Mouse (Mus musculus): ENCODE results near the gene Gm5148.

The Gm5148 gene

DNA sequence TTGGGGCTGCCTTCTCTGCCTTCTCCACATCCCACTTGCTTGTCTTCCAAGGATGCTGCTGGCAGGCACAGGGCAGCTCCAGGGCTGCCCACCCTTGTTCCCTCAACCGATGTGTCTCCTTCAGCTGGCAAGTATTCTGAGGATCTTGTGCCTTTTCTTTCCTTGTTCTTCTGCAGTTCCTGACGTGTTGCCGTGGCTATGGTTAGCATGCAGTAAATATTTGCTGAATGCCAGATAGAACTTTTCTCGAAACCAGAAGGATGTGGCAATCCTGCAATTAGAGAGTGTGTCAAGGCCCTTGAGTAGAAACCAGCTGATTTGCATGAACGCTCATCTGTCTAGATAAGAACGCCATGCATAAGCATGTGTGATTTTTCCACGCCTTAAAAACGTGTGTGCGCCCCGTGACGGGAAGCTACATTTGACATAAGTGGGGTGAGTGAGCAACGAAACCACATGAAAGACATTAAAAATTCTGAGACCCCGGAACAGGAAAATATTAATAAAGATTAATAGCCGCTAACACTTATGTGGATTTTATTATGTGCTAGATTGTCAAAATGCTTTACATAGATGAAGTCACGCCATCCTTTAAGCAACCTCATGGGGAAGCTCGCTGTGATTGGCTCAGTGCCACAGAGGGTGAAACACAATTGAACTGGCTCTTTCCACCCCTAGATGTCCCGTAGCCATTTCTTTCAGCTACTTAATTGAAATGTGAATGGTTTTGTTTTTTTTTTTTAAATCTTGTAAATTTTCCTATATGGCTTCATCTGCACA, 14.1 kb upstream of the Gm5148 start:
- in situ Hi-C loops (cut with MseI, MboI) = no loop called here

DNA sequence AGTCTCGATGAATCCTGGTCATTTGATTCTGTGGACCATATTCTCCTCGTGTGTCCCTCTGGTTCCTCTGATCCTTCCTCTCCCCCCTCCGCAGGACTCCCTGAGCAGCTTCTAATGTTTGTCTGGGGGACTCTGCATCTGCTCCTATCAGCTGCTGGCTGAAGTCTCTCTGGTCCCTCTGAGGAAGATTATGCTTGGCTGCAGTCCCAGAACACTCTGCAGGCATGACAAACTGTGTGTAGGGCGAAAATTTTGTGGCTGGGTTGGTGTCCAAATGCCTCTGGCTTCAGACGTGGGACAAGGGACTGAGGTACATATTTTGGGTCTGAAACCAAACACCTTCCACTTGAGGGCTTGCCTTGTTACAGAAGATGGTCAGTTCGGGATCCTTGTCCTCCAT, 13.1 kb upstream of the Gm5148 start:
- in situ Hi-C loops (cut with MseI, MboI) = no loop called here

DNA sequence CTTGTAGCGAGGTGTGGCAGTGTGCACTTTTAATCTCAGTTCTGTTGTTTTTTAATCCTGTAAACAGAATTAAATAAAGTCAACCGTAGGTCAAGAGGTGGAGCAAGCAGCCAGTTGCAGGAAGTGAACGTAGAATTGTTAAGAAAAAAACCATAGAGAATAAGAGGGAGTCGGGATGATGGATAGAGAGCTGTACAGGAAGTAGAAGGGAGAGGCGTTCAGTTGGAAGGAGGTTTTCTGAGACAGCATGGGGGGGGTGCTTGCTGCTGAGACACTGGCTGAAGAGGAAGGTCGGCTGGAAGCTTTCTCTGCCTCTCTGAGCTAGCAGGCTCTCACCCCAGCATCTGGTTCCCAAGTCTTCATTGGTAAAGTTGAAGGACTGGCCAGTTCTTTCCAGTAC, 10.9 kb upstream of the Gm5148 start:
- in situ Hi-C loops (cut with MseI, MboI) = no loop called here

DNA sequence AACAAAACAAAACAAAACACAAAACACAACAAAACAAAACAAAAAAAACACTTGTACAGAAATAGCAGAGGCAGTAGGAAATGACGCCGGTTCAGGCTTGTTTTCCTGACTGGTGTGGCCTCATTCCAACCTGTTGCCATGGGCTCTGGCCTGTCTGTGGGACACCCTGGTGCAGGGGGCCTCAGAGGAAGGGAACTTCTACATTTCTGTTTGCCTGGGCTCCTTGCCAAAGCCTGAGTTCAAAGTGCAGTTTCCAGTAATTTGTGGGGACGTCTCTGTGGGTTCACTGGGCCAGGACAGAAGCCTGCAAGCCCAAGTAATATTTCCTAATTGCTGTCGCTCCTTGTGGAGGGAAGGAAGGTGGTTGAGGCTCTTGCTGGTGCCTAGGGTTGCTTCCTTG, 4.9 kb upstream of the Gm5148 start:
- in situ Hi-C loops (cut with MseI, MboI) = loop anchor here in 1 of 2 experiments (10.0 kb wide), 1 partner anchor 94 kb away; the partner anchor contains the start of gene Spry1

DNA sequence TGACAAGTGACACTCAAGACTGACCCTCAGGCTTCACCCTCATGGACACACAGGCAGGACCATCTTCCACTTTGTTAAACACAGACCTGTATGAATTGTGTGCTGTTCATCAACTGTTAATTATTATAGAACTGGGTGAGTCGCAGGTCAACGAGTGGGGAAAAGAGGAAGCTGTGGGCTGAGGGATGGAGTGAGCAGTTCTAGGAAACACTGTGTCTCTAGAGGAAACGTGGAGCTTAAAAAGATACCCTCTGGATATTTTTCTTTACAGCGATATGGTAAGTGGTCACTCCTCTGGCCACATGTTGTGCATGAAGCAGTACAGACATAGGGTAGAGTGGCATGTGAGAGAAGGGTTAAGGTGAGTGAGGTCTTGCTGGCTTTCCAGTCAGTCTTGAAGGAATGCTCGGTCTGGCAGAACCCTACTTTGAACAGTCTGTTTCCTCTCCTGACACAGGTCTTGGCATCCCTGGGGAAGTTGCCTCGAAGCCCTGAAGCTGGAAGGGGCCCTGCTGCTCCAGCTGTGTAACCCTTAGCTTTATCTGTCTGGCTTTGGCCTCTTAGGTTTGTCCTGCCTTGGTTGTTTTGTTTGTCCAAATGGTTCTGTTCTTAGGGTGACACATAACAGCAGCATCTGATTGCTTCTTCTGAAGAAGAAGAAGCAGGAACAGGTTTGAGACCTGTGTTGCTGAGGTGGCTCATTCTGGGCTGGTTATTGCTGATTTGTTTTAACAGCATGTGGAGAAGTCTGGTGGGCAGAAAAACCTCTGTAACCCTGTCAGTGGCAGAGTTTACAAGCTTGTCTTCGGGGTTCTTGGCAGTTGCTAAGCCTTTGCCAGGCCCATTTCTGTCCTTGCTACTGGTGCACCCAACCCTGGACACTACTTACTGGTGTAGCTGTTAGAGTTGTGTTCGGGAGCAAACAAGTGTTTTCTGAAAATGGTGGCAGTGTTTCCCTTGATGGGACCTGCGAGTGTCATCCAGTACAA, 4.1 kb upstream of the Gm5148 start:
- in situ Hi-C loops (cut with MseI, MboI) = loop anchor here in 1 of 2 experiments (10.0 kb wide), 1 partner anchor 94 kb away; the partner anchor contains the start of gene Spry1

DNA sequence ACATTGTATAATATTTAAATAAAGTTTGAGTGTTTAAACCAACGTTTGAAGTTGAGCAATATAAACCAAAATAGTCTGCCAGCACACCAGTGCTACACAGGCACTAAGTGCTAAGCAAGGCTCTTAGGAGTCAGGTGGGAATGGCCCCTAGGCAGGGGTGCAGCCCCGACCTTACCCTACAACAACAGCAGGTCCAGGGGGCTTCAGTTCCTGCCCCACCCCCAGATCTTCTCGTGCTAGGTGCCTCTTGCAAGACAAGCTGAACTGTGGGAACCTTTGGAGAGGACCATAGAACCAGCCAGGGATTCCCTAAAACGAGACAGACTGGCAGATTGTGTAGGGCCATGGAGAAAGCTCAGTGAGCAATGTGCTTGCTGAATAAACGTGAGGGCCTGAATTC, 3.1 kb upstream of the Gm5148 start:
- in situ Hi-C loops (cut with MseI, MboI) = loop anchor here in 1 of 2 experiments (10.0 kb wide), 1 partner anchor 93 kb away; the partner anchor contains the start of gene Spry1

DNA sequence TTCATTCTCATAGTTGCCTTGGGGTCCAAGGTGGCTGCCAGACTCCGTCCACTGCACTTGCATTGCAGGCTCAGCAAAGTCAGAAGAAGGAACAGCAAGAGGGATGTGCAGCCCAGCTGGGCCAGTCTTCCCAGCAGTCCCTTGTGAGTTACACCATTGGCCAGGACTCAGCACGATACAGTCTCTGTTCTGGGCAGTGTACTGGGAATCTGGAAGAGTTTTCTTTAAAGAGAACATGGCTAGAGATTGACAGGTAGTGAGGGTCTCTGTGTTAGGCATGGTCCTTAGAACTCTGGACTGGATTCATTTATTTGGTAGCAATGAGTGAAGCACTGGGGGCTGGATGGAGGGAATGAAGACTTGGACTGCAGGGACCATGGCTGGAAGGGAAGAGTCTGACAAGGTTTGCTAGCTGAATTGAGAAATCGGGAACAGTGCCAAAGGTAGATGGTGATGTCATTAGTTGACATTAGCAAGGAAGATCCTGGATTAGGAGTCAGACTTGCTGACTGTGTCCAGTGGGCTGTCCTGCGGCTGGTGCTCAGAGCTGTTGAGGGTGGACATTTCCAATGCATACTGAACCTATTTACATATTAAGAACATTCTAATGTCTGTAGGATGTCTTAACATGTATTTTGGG, 2.3 kb upstream of the Gm5148 start:
- in situ Hi-C loops (cut with MseI, MboI) = loop anchor here in 1 of 2 experiments (10.0 kb wide), 1 partner anchor 92 kb away; the partner anchor contains the start of gene Spry1

DNA sequence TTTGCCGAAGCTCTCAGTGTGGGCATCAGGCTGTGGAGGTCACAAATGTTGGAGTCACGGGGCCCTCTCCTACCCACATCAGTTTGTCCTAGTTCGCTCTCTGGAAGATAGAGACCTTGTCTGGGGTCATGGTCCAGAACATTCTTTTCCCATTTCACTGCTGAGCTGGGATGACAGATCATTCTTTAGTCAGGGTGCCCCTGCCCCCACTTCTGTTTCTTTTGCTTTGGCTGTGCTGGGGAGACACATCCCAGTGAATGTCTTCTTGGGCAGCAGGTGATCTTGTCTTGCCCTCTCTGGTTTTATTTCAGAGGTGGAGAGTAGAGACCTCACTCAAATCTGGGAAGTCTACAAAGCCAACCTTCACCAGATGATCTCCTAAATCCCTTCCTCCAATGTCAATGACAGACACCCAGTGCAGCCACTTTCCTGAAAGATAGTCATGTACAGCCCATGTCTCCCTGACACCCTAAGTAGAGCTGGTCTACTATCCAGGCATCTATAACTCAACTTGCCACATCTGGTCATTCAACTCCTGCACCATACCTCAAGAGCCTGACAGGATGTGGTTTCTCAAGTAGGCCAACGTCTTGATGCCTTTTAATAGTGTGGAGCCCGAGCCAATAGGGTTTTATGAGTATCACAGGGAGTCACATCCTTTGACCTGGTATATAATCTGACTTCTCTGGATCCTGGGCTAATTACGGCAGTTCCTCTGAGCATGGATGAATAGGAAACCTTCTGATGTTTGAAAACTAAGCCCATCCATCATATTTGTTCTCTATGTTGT, 851 bp upstream of the Gm5148 start:
- in situ Hi-C loops (cut with MseI, MboI) = loop anchor here in 1 of 2 experiments (10.0 kb wide), 1 partner anchor 90 kb away; the partner anchor contains the start of gene Spry1

DNA sequence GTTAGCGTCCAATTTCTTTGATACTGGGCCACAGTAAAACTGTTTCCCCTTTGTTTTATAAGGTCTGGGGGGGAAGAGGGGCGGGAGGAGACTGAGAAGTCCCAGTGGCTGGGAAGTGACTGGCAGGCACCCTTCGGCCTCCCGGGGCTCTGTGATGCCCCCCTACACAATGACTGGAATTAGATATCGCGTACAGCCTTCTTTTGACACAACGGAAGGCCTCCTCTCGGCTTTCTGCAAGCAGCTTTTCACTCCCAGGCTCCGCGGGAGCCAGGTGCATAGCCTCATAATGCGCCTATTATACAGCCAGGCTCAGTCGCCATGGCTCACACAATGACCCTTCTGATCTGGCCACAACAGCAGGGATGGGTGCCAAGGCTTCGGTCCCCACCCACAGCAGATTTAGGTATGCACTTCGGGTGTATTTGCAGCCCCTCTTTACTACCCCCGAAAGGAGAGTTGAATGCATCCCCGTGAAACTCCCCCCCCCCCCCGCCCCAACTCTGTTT, 574 bp downstream of the Gm5148 start:
- in situ Hi-C loops (cut with MseI, MboI) = loop anchor here in 1 of 2 experiments (10.0 kb wide), 1 partner anchor 89 kb away; the partner anchor contains the start of gene Spry1

DNA sequence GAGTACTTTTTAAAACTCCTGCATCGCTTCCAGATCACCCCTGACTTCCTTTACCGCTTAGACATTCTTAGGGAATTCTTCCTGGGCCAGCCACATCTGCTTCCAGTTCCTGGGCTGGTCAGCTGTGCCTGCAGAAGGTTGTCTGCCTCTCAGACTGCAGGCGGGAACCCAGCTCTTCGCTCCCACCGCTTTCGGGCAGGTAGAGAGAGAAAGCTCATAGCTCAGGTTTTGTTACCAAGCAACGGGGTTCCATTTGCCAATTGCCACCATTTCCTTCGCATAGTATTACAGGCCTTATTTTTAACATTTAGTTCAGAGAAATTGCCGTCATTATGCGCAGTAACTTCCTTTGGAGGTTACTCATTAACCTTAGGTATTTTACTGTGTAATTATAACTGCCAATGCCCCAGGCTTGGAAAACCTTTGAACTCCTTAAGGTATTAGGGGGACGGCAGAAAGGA, 1.2 kb downstream of the Gm5148 start:
- in situ Hi-C loops (cut with MseI, MboI) = loop anchor here in 1 of 2 experiments (10.0 kb wide), 1 partner anchor 88 kb away; the partner anchor contains the start of gene Spry1

DNA sequence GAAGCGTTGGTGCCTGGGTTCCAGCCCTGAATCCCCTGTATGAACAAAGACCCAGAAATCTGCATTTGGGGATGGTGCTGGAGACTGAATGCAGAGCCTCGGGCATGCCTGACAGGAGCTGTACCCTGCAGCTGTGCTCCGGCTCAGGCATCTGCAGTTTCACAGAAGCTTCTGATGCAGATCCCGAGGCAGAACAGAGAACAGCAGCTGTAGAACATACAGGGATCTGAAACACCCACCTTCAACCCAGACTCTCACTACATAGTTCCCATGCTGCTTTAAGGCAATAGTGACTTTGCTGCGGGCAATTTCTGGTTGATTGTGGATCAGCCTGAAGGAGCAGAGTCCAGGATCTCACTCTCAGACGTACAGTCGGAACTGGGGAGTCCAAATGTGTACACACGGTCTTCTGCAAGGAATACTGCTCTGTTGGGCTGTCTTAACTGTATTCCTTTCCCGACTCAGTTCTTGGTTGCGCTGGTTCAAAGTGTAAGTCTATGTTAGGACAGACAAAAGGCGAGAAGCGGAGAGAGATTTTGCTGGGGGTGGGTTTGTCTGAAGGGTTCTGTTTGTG, 1.7 kb downstream of the Gm5148 start:
- in situ Hi-C loops (cut with MseI, MboI) = loop anchor here in 1 of 2 experiments (10.0 kb wide), 1 partner anchor 88 kb away; the partner anchor contains the start of gene Spry1

DNA sequence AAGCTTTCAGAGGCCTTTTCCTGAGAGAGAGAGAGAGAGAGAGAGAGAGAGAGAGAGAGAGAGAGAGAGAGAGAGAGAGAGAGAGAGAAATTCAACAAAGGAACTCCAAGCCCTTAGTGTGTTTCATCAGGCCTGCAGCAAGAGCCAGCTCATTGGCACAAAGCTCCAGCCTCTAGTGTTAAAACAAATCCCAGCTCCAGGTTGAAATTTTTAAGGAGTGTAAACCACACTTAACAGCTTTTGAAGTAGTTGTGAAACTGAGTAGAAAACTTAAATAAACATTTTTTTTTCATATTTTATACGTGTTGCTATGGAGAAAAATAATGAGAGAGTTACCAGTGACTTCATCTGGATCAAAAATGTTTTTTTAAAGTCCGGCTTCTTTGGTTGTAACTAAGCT, 7.3 kb downstream of the Gm5148 start:
- in situ Hi-C loops (cut with MseI, MboI) = no loop called here

DNA sequence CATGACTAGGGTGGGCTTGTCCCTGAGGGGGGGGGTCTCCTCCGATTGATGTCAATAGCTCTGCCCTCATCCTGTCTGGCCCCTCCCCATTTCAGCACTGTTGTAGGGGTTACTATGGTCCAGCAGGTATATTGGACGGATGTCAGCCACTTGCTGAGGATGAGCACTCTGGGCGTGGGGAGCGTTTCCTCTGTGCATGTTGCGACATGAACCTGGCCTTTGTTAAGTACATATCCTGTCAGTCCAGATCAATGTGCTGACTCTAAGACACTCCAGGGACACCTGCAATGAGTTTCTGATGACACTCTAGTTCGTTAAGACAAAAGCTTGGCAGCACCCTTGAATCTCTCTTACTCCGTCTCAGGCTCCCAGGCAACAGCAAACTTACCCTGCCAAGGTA, 8.6 kb downstream of the Gm5148 start:
- in situ Hi-C loops (cut with MseI, MboI) = no loop called here

DNA sequence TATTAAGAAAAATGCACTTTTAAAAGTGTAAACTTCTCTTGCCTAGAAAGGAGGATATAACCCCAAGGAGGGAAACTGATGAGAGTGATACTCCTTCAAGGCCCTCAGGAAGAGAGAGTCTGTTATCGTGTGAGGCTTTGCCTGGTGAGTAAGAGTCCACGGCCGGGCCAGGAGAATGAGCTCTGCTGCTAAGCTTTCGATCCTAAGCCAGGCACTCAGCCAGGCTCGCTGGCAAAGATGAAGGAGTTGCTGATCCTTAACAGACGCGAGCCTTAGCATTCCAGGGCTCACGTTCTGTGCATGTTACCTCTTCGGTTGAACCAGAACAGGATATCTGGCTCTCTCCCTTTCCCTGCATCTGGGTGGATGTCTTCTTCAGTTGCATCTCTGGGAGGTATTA, 11.8 kb downstream of the Gm5148 start:
- in situ Hi-C loops (cut with MseI, MboI) = no loop called here

DNA sequence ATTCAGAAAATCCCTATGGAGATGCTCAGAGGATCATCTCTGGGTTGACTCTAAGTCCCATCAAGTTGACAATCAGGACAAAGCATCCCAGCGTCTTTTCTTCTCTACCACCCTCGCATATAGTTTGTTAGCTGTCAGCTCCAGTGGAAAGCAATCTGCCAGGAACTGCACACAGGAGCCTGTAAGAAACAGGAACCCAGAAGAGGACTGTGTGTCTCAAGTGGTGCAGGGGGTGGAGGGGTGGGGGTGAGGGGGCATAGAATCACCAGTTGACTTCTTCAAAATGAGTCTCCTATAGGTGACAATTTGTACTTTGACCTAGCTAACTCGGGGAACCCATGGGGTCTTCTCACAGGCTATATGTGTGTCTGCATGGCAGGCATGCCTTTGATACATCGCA, 12.7 kb downstream of the Gm5148 start:
- in situ Hi-C loops (cut with MseI, MboI) = no loop called here

DNA sequence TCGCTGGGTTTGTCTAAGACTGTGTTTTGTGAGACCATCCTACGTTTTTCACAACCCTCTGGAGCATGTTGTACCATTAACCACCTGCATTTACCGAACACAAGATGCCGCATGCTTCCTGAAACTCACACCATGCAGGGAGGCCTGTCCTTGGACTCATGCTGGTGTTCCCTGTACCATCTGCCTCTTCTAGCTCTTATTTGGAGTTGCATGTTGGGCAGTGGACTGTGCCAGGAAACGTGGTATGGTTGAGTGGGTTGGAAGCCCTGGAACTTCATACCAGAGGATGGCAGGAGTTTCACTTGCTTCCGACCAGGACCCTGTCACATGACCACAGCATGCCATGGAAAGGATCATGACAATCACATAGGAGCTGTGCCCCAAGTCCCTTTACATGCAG, 16.5 kb downstream of the Gm5148 start:
- in situ Hi-C loops (cut with MseI, MboI) = no loop called here

DNA sequence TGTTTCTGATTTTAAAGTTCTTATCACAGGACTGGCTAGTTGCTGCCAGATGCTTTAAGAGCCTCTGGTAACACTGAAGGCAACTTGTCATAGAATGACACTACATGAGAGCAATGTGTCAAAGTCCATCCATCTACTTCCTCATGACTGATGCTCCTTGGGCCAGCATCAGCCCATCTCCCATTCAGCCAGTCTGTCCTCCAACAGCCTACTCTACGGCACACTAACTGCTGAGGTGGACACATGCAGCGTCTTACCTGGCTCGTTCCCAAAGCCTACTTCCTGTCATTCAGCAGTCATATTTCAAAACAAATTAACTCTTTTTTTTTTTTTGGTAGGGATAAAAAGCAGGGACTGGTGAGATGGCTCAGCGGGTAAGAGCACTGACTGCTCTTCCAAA, 17.9 kb downstream of the Gm5148 start:
- in situ Hi-C loops (cut with MseI, MboI) = no loop called here

DNA sequence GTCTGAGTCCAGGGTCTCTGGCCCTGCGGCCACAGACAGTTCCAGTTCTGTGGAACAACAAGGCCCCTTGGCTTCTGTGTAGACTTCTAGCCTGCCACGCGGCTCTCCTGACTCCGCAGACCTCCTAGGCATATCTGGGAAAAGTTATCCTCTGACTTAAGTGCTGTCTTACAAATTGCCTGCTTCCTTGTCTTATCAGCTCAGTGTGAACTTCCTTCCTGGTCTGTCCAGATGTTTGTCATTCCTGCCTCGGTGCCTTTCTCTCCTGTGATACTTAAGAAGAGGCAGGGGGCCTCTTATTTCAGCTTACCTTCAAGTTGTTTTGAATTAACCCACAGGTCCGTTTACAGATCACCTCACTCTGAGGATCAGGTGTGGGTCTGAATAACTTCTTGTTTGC, 18.9 kb downstream of the Gm5148 start:
- in situ Hi-C loops (cut with MseI, MboI) = no loop called here

DNA sequence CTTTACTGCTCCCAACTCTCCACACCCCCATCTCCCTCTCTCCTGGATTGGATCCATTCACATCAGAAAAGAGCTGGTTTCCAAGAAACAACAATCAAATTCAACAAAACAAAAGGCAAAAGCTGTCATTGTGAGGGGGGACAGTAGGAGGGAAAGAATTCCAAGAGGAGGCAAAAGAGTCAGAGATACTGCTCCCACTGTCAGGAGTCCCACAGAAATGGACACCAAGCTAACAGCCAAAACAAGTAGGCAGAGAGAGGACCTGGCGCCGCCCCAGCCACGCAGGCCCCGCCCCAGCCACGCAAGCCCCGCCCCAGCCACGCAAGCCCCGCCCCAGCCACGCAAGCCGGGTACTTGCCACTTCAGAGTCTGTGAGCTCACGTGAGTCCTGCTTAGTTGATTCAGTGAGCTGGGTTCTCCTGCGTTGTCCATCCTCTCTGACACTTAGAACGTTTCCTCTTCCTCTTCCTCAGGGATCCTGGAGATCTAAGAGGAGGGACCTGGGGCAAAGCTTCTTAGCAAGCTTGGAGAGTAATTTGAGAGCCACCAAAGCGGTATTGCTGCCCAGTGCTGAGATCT, 19.5 kb downstream of the Gm5148 start:
- in situ Hi-C loops (cut with MseI, MboI) = no loop called here

DNA sequence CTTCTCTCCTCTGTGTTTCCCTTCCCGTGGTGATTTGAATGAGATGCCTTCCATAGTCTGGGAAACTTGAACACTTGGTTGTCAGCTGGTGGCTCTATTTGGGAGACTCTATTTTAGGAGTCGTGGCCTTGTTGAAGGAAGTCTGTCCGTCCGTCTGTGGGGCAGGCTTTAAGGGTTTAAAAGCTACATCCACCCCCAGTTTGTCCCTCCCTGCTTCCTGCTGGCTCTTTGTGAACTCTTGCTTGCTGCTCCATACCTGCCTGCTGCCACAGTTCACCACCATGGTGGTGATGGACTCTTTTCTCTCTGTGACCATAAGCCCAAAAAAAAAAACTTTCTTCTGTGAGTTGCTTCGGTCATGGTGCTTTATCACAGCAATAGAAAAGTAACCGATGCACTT, 21.2 kb downstream of the Gm5148 start:
- in situ Hi-C loops (cut with MseI, MboI) = no loop called here
